ENCODE assay signal across 9 mouse cellular contexts in genomic region chr2:51284781-51285225, GRCm38 (mm10).
DNase-seq lines count a peak whose midpoint lies in the region; ATAC-seq and TF ChIP-seq lines count a peak whose summit lies in the region.
"Had no signal": no experiment of that assay in that cellular context is flagged by ENCODE, and none has a peak within 500 bp of the region (broad histone marks: within the 10 kb centered on the region; RNA-seq: fewer than 3 reads in every experiment).

No protein-coding gene starts in this region.

- peak overlapping the region; percentile 43; the same call in 1 of the 2 replicates for H3K27ac ChIP-seq in hindbrain, embryonic 11.5 days (ENCODE audit: low read depth, low read length)
- H3K27ac ChIP-seq in hindbrain, embryonic 10.5 days: no peak overlapping the region
- no peak overlapping the region for H3K27ac ChIP-seq in layer of hippocampus, adult 2 months

- no peaks in the 10 kb centered on the region for H3K9me3 ChIP-seq in hindbrain, embryonic 11.5 days (ENCODE audit: control insufficient read depth, low read length)
- H3K9me3 ChIP-seq in hindbrain, embryonic 10.5 days: no peaks in the 10 kb centered on the region

- no peak for DNase-seq in hindbrain, embryonic 11.5 days (ENCODE audit: low spot score)
- DNase-seq in hindbrain, embryonic 10.5 days (ENCODE audit: low spot score): no peak
- DNase-seq in right cerebral cortex, adult 2 months (ENCODE audit: low spot score in 2 of 2): peak; percentile 36 to 47
- no peak for DNase-seq in right cerebral cortex, postnatal 14 days
- DNase-seq in layer of hippocampus, adult 2 months (ENCODE audit: low spot score in 2 of 2): peak; percentile 23 to 26
- peak; percentile 29 for DNase-seq in telencephalon, adult 2 months (ENCODE audit: low read depth, low spot score)
- DNase-seq in thymus, postnatal 25 days: no peak
- DNase-seq in heart, adult 9 months (ENCODE audit: low spot score in 2 of 2): no peak
- DNase-seq: heart, postnatal 10 days had no signal

- H3K36me3 ChIP-seq in hindbrain, embryonic 11.5 days (ENCODE audit: control insufficient read depth, insufficient read depth, low read length): no peaks in the 10 kb centered on the region
- no peaks in the 10 kb centered on the region for H3K36me3 ChIP-seq in hindbrain, embryonic 10.5 days

- H3K4me2 ChIP-seq in hindbrain, embryonic 11.5 days (replicated peaks; ENCODE audit: low read depth, low read length): no peak overlapping the region

- no peak overlapping the region for H3K4me3 ChIP-seq in hindbrain, embryonic 11.5 days (ENCODE audit: low read depth, low read length)
- no peak overlapping the region for H3K4me3 ChIP-seq in hindbrain, embryonic 10.5 days
- H3K4me3 ChIP-seq in layer of hippocampus, adult 2 months: no peak overlapping the region

- 56% methylated on average over 4 of the region's 4 CpGs for WGBS in hindbrain, embryonic 11.5 days
- 66% methylated on average over 4 of the region's 4 CpGs for WGBS in hindbrain, embryonic 10.5 days

- H3K9ac ChIP-seq in hindbrain, embryonic 11.5 days (ENCODE audit: low read depth, low read length): no peak overlapping the region

- H3K4me1 ChIP-seq in hindbrain, embryonic 11.5 days (replicated peaks; ENCODE audit: control insufficient read depth, insufficient read depth, low read length): no peaks in the 10 kb centered on the region
- H3K4me1 ChIP-seq in hindbrain, embryonic 10.5 days (replicated peaks): peaks cover 5% of the 10 kb centered on the region; the same call in 1 of the 2 replicates

- no peaks in the 10 kb centered on the region for H3K27me3 ChIP-seq in hindbrain, embryonic 11.5 days (ENCODE audit: control insufficient read depth, insufficient read depth, low read length)
- H3K27me3 ChIP-seq in hindbrain, embryonic 10.5 days (ENCODE audit: insufficient read depth, poor library complexity, severe bottlenecking): no peaks in the 10 kb centered on the region

- TF ChIP-seq CTCF in layer of hippocampus, adult 2 months (conservative IDR thresholded peaks at IDR 0.05): no peak

- peak; percentile 60 for ATAC-seq in hindbrain, embryonic 11.5 days (ENCODE audit: low FRiP score)

Comparison
In these comparisons a context has a peak if more than half of its experiments do, and no peak if none do; other contexts are left out.
1. DNase-seq: peak in right cerebral cortex, adult 2 months (2 of 2), layer of hippocampus, adult 2 months (2 of 2) and telencephalon, adult 2 months (single experiment); none in hindbrain, embryonic 11.5 days (single experiment), hindbrain, embryonic 10.5 days (single experiment), right cerebral cortex, postnatal 14 days (single experiment), thymus, postnatal 25 days (single experiment) and heart, adult 9 months (0 of 2).